Mouse (Mus musculus): ENCODE measurements around the gene Nos1.
A peak's percentile ranks its signal among the peaks of the same experiment; 100 is the strongest.

The Nos1 gene

GRCm38 (mm10) chr5:117780681-117781080 lies at the start of gene Nos1:
Nos1 (plus strand) TSS chr5:117781032.
- peak; percentile 53 for DNase-seq (ENCODE audit: low spot score)

DNA sequence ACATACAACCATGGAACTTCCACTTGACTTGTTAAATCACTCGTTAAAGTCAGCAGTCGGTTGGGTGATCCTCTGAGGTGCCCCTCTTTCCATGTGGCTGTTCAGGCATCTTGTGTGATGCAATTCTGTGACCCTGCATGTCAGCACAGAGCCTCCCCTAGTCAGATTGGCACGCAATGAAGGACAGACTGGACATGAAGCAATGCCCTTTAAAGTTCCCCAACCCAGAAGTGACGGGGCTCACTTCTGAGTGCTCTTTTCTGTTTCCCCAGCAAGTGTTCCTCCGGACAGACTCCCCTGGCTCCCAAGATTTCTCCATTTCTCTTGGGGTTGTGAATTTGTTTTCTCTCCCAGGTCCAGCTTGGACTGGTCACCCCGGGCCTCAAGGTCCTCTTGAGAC lies 49.5 kb upstream of the Nos1 start:
- no peak for DNase-seq (ENCODE audit: low spot score)

- DNase-seq (ENCODE audit: low spot score), result no peak
Observed at GRCm38 (mm10) chr5:117744654-117745178, 36.1 kb upstream of the Nos1 start.

DNA sequence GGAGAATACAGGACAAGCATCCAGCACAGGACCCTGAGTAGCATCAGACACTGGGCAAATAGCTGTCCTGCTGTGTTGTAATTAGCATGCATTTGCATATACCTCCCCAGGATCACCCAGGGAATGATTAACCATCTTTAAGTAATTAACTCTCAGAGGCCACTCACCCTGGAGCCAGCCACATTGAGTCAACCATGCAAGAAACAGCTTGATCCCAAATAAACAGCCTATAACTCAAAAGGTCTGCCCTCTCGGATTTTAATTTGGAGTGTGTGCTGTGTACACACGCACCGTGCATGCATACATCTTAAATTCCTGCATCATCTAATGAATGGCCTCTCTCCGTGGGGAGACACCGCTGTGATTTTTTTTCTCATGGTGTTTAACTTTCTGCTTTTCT lies 31.5 kb upstream of the Nos1 start:
- DNase-seq (ENCODE audit: low spot score), result no peak

GRCm38 (mm10) chr5:117757696-117758482 lies 22.9 kb upstream of the Nos1 start:
- peak; percentile 46 for DNase-seq (ENCODE audit: low spot score)

- no peak for DNase-seq (ENCODE audit: low spot score)
Observed at GRCm38 (mm10) chr5:117761181-117761832, 19.5 kb upstream of the Nos1 start.

DNA sequence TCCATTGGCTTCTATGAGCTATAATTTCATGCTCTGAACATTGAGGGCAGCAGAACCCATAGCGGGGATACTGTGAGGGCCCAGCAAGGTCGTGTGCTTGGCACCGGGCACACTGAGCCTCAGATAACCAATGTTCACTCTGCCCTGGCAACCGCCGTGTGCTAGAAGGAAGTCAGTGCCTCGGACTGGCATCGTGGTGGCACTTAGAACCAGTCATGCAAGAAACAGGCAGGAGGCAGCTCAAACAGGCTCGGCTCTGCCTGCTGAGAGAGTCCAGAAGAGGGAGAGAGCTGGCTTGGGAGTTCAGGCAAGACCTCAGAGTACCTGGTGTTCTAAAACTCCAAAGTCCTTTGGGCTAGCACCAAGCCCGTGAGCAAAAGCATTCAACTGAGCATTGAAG lies 16.3 kb upstream of the Nos1 start:
- no peak for DNase-seq (ENCODE audit: low spot score)

GRCm38 (mm10) chr5:117779175-117779574 lies 1.7 kb upstream of the Nos1 start:
- DNase-seq (ENCODE audit: low spot score), result no peak

DNA sequence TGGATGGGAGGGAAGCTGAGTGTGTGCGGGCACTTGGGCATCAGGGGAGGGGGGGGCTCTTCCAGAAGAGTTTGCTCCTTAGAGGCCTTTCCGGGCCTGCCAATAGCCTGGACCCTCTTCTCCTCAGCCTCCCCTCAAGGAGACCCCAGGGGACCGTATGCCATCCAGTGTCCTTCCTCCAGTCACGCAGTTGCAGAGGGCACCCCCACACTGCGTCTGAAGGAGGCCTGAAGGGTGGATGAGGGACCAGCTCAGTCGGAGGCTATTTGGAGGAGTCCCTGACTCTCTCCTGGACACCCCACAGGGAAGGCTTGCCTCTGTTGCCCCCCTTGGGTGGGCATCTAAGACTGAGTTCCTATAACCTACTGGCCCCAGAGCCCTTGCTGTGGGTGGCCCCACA lies 346 bp downstream of the Nos1 start:
- no peak for DNase-seq (ENCODE audit: low spot score)

DNA sequence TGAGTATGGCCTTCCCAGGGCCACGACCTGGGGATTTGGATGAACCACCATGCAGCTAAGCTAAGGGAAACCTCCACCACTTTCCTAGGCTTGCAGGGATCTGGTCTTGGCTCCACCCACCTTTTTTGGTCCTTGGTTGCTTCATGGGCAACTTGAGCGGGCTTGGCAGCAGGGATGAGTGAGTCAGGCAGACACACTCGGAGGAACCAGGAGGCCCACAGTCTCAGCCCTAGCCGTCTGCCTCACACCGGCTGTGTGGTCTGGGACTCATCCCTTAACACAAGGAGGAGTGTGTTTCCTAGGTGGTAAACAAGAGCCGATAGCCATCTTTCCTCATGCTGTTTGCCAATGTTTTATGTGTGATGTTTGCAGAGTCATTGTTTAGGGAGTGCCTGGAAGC lies 9.2 kb downstream of the Nos1 start:
- no peak for DNase-seq (ENCODE audit: low spot score)

GRCm38 (mm10) chr5:117791875-117792274 lies 11.0 kb downstream of the Nos1 start:
- no peak for DNase-seq (ENCODE audit: low spot score)

GRCm38 (mm10) chr5:117800849-117801248 lies 20.0 kb downstream of the Nos1 start:
- no peak for DNase-seq (ENCODE audit: low spot score)

DNA sequence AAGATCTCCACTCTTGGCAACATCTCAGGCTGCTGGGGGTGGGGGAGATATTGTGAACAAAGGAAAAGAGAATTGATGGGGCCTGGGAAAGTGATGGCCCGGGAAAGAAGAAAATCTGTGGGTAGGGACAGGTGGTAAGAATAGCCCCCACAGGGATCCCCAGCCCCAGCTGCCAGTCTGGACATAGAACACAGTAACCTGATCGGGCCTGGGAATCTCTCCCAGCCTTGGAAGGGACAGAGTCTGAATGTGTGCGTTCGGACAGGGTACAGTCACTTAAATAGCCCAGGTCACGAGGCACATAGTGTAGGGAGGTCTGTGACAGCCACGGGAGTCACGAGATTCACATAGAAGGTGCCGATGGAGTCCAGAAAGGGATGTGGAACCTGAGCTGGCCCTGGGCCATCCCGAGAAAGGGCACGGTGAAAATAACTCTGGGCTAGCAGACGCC lies 21.3 kb downstream of the Nos1 start:
- no peak for DNase-seq (ENCODE audit: low spot score)

GRCm38 (mm10) chr5:117803551-117803950 lies 22.7 kb downstream of the Nos1 start:
- DNase-seq (ENCODE audit: low spot score), result no peak

- DNase-seq (ENCODE audit: low spot score), result no peak
Observed at GRCm38 (mm10) chr5:117810930-117811329, 30.1 kb downstream of the Nos1 start.

DNA sequence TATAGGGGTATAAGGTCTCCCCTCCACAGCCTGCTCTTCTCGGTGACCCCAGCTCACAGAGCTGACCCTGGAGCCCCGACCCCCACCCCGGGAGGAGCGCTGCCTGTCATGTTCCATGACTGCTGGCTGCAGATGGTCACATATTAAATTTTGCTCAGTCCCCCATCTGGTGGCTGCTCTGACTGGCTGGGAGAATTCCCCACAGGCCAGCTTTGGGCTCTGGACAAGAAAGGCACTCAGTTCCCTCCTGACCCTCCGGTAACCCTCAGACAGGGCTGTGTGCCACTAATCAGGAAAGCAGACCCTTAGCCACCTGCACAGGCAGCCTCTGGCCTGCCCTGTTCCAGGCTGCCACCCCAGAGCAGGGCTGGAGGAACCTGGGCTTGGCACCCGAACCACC lies 38.0 kb downstream of the Nos1 start:
- no peak for DNase-seq (ENCODE audit: low spot score)

GRCm38 (mm10) chr5:117820445-117820844 lies 39.6 kb downstream of the Nos1 start:
- no peak for DNase-seq (ENCODE audit: low spot score)

DNA sequence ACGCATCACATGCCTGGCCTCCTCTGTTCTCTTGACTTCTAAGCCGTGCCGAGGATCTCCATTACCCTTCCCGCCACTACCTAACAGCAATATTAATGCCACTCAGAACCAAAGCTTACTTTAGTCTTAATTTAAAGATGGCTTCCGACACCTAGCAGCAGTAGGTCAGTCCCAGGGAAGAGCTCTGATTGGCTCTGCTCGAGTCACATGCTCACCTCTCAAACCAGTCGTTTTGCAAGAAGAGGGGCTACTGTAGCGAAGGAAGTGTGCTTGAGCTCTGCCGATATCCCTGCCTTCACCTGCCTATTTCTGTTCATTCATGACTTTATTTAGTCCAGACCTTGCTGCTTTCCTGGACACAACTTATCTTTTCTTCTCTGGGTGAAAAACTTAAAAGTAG lies 43.0 kb downstream of the Nos1 start:
- no peak for DNase-seq (ENCODE audit: low spot score)

DNA sequence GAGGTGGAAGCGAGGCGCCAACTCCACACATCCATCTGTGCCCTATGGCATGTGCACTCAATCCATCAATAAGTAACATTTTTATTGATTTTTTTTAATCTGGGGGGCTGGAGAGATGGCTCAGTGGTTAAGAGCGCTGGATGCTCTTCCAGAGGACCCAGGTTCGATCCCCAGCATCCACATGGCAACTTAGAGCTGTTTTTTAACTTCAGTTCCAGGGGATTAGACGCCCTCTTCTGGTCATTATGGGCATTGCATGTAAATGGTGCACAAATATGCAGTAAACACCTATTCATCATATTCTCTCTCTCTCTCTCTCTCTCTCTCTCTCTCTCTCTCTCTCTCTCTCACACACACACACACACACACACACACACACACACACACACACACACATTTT lies 43.7 kb downstream of the Nos1 start:
- no peak for DNase-seq (ENCODE audit: low spot score)

GRCm38 (mm10) chr5:117825336-117825735 lies 44.5 kb downstream of the Nos1 start:
- no peak for DNase-seq (ENCODE audit: low spot score)

DNA sequence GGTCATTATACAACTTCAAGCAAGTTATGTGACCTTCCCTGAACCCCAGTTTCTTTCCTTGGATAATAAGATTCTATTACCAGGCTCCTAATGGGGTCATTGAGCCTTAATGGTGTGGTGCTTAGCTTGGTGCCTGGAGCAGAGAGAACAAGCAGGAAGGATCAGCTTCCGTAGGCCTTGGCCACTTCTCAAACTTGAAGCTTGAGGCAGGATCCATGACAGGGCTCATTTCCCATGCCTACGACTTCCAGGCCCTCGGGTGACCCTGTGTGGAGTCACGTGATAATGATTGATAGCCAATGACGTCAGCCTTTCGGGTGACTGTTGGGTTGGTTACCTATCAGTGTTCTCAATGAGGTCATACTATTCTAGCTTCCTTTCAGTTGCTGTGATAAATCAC lies 46.5 kb downstream of the Nos1 start:
- DNase-seq (ENCODE audit: low spot score), result no peak

GRCm38 (mm10) chr5:117836930-117837329 lies 56.1 kb downstream of the Nos1 start:
- peak; percentile 90 for DNase-seq (ENCODE audit: low spot score)

DNA sequence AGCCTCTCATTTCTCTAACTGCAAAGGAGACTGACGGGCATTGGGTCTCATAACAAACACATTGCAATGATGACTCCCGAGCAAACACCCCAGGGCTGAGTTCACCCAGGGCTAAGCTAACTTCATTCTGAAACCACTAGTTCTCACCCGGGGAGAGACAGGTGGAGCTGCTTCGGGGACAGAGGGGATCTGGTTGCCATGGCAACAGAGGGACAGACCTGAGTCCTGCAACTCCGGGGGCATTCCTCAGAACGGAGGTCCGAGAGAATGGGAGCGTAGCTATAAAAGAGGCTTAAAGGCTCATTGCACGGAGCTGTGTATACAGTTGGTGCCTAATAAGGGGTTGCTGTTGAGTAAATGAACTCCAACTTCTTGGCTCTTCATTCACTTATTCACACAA lies 56.9 kb downstream of the Nos1 start:
- DNase-seq (ENCODE audit: low spot score), result no peak
